Mouse (Mus musculus): ENCODE results near the gene Ssbp3.

The Ssbp3 gene

DNA sequence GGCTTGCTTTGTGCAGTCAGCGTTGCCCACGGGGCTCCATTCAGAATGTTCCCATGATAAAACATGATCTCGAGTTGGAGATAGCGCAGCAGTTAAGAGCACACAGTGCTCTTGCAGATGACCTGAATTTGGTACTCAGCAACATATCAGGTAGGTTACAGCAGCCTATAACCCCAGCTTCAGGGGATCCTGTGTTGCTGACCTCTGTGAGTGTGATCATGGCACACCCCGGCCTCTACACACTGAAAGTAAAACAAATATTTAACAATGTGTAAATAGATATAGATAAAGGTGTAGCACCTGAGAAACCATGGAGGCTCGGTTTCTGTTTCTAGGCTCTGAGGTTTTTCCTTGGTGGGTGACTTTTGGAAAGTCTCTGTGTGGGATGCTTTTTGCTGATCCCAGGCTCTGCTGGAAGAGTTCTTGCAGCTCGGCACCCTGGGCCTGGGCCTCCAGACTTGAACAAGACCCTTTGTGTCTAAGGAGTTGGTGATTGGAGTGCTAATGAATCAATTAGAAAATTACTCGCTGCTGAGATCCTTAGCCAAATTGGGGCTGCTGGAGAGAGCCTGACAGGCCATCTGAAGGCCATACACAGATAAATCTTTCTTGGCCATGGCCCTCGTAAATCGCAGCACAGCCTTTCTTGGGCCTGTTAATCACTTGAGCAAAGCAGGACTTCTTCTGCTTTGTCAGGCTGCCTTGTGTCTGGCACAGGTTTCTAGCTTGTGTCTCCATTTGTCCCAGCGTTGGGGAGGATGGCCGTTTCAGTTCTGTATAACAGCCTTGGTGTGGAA is 49.2 kb downstream of the Ssbp3 start:
- no peak for DNase-seq (ENCODE audit: low read depth, low spot score)

- no peak for DNase-seq (ENCODE audit: low read depth, low spot score)
Observed at GRCm38 (mm10) chr4:106960476-106960875, 50.0 kb downstream of the Ssbp3 start.

GRCm38 (mm10) chr4:106961321-106961720 is 50.8 kb downstream of the Ssbp3 start:
- DNase-seq (ENCODE audit: low read depth, low spot score): no peak

GRCm38 (mm10) chr4:106964356-106964755 is 53.9 kb downstream of the Ssbp3 start:
- no peak for DNase-seq (ENCODE audit: low read depth, low spot score)

DNA sequence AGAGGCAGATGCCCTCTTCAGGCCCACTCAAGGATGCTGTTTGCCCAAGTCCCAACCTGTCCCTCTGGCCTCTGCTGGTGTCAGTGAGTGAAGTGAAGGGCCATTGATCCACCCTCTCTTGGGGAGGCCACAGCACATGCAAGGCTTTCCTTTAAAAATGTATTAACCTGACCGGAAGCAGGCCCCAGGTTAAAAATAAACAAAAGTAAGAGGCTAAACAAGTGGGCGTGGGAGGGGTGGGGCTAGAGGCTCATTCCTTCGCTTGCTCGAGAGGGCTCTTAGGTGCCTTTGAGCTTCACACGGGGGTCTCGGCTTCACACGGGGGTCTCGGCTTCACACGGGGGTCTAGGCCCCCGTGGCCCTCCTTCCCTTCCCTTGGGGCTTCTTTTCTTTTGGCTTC is 54.5 kb downstream of the Ssbp3 start:
- no peak for DNase-seq (ENCODE audit: low read depth, low spot score)

DNA sequence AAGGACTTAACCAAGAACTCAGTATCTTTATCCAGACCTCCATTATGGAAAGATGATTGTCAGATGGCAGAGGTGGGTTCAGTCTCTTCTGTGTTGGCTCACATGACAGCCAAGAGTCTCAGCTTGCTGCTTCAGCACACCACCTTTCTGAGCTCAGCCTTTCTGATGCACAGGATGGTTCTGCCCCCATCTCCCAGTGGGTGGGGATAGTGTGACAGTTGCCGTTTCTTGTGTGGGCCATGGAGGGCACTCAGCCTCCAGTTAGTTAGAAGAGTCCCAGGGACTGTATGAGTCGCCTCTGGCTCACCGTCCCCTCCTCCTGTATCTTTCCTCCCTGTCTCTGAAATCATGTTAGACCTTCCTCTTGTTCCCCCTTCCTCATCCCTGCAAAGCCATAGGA is 55.9 kb downstream of the Ssbp3 start:
- DNase-seq (ENCODE audit: low read depth, low spot score): no peak

- DNase-seq (ENCODE audit: low read depth, low spot score): no peak
Observed at GRCm38 (mm10) chr4:106968910-106969309, 58.4 kb downstream of the Ssbp3 start.

DNA sequence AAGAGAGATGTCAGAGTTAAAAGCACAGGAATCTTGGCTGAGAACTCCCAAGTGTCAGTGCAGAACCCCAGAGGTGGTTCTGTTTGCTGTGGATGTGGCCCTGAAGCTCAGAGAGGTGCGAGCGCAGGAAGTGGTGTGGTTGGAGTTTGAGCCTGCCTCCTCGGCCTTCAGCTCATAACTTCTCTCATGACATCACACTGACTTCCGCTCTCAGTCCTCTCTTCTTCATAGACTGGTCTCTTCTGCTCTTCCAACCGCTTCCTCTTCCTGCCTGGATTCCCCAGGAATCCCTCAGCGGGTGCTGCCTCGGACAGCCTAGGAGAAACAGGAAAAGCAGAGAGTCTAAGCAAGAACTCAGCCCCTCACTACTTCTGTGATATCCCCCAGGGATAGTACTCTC is 60.3 kb downstream of the Ssbp3 start:
- DNase-seq (ENCODE audit: low read depth, low spot score): no peak

DNA sequence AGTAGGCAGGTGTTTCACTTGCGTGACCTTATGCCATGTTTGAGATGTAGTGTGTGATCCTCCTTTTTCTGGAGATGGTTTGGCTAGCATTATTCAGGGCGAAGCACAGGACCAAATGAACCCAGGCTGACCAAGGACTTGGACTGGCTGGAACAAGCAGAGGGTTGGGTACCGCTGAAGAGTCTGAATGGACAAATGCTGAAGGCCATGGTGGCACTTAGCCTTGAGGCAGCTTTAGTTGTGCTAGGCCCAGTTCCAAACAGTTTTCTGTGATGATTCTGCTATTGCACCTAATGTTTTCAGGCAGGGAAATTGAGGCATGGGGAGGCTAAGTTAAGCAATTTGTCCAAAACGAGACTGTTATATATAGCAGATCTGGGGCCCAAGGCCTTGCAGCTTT is 61.6 kb downstream of the Ssbp3 start:
- DNase-seq (ENCODE audit: low read depth, low spot score): no peak

DNA sequence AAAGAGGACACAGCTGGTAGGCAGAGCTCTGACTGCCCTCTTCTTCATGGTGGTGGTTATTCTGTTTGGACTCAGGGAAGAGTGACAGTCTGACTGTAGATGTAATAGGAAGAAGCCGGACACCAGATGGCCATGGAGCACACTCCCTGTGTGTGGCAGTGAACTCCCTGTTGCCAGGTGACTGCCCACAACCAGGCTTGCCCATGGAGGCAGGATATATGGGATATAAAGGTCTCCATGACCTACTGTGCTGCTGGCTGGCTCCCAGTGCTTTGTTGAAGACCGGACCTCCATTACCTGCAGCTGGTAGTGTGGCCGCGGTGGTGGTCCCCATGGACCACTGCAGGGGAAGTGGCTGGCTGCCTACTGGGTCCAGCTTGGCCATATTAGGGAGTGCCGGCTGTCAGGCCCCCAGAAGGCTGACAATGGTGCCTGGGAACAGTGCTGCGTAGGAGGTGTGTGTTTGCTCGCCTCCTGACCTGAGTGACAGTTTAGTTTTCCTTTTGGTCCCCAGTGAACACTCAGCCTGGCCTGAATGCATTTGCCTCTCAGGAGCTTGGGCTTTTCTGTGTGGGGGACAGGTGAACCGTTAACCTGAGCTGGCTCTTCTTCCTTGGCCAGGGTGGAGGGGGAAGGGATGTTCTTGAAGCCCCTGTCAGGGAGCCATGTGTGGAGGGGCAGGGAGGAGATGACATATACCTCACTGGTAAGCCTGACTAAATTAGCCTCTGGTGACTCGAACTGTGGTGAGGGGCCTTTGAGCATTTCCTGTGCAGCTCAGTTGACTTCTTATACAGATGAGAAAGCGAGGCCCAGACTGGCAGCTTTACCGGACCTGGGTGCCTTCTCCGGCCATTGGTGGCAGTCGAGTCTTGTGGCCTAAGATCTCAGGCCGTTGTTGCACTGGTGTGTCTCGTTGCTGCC is 62.2 kb downstream of the Ssbp3 start:
- DNase-seq (ENCODE audit: low read depth, low spot score): no peak

DNA sequence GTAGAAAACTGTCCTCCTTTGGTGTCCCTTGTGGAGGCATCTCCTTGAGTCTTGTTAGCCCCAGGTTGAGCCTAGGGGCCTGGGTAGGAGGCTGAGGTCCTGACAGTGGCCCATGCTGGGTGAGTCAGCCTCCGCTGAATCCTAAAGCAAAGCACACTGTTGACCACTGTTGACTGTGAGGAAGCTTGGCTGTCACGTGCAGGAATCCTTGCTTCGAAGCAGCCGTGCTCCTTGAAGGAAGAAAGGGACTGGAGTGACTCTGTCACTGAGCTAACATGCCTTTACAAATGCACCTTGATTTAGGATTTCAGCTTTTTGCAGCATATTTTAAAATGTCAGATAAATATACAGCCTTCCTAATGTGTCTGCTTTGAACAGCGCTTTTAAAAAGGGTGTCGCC is 64.8 kb downstream of the Ssbp3 start:
- DNase-seq (ENCODE audit: low read depth, low spot score): no peak

DNA sequence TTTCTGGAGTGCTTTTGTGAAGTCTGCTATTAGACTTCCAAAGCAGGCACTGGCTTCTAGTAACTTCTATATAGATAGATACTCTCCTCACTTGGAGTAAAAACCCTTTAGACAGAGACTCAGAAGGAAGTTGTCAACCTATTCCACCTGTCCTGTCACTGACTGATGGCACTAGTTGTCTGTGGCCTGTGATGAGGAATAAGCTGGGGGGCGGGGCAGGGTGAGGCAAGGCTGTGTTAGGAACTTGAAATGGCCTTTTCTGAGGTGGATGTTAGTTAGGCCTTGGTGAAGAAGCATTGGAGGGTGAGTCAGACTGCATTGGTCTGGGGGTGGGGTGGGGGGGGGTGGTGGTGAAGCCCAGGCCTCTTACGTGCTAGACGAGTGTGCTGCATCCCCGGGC is 65.4 kb downstream of the Ssbp3 start:
- no peak for DNase-seq (ENCODE audit: low read depth, low spot score)

- DNase-seq (ENCODE audit: low read depth, low spot score): no peak
Observed at GRCm38 (mm10) chr4:106976576-106976975, 66.1 kb downstream of the Ssbp3 start.

DNA sequence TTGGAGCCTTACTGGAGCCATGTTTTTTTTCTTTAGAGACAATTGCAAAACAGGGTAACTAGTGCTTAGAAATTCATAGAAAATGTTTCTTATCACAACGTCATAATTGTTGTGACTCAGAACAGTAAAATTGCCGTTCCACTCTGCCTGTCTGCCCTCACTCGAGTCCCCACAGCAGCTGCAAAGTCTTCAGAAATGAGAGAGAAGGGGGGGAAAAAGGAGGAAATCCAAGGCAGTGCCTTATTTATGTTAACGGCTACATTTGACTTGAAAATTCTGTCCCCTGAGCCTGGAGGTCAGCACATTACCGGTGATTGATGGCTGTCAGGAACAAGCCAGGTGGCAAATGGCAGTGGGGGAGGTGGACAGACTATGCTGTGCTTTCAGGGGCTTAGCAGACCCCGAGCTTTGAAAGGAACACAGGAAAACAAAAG is 66.7 kb downstream of the Ssbp3 start:
- no peak for DNase-seq (ENCODE audit: low read depth, low spot score)

GRCm38 (mm10) chr4:106978376-106978775 is 67.9 kb downstream of the Ssbp3 start:
- DNase-seq (ENCODE audit: low read depth, low spot score): no peak

DNA sequence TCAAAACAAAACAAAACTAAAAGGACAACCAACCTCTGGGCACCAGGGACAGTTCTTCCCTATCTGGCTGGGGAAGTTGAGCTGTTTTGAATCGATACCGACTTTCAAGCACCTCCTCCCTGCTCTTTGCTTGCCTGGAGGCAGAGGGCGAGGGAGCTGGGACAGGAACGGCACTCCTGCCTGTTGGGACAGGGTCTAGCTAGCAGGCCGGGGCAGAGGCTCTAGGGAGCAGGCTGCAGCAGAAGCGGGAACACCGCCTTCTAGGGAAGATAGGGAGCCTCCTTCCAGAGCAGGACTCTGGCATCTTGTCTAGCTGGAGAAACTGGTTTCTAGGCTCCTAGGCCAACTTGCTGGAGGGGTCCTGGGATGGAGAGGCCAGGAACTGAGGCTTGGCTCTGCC is 70.2 kb downstream of the Ssbp3 start:
- DNase-seq (ENCODE audit: low read depth, low spot score): no peak

GRCm38 (mm10) chr4:106981385-106982103 is 71.0 kb downstream of the Ssbp3 start:
- DNase-seq (ENCODE audit: low read depth, low spot score): no peak

DNA sequence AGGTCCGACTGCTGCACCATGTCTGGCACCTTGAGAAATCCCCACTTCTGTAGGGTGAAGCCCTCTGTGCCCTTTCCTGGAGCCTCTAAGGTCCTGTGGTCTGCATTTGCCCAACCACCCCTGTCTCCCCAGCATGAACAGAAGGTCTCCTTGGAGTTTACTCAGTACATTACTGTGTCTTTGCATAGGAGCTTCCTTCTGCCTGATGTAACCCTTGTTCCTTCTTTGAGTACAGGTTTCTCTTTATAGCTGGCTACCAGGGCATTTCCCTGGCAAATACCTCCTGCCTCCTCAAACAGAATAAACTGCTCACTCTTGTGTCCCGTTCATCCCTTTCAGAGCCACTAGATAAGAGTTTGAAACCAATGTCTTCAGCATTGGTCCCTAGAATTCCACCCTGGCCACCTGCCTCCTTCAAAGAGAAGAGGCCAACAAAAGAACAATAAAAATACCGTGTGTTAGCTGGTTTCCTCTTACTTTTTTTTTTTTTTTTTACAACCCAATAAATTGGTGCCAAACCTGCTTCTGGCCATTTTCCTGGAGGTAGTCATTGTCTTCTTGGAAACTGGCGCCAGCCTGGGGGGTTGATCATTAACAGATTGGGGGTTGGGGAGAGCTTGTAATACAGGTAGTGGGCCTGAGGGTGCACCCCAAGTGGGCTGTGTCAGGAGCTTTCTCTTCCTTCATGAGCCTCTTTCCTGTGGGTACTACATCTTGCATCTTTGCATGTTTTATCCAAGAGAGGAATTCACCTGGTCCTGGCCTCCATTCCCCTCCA is 72.0 kb downstream of the Ssbp3 start:
- DNase-seq (ENCODE audit: low read depth, low spot score): no peak

GRCm38 (mm10) chr4:106983908-106984515 is 73.5 kb downstream of the Ssbp3 start:
- DNase-seq (ENCODE audit: low read depth, low spot score): no peak

- no peak for DNase-seq (ENCODE audit: low read depth, low spot score)
Observed at GRCm38 (mm10) chr4:106985289-106985688, 74.8 kb downstream of the Ssbp3 start.
